8 mouse cellular contexts compared by ENCODE assay signal in genomic region chr6:34875268-34875761, GRCm38 (mm10). TPM values are rescaled to one million over a fixed set of nuclear protein-coding genes. Genes with fewer than 3 reads are reported as not detected.
DNase-seq lines count a peak whose midpoint lies in the region; ATAC-seq and TF ChIP-seq lines count a peak whose summit lies in the region.

No protein-coding gene starts in this region.

- H3K9me3 ChIP-seq in neural tube, embryonic 15.5 days (replicated peaks): no peaks in the 10 kb centered on the region
- H3K9me3 ChIP-seq in midbrain, postnatal 0 days (ENCODE audit: low read length): no peaks in the 10 kb centered on the region

- ATAC-seq in hematopoietic stem cell, adult 5-6 weeks (replicated peaks in 1 of 2; ENCODE audit: insufficient read depth in 1 of 2, low FRiP score in 2 of 2, low TSS enrichment in 1 of 2, low read depth in 1 of 2, poor library complexity in 2 of 2, severe bottlenecking in 2 of 2): peak; percentile 46 to 58
- peak; percentile 20 for ATAC-seq in megakaryocyte progenitor cell, adult 5-6 weeks (replicated peaks; ENCODE audit: poor library complexity)
- no peak for ATAC-seq in neural tube, embryonic 15.5 days (ENCODE audit: low FRiP score)
- ATAC-seq in midbrain, postnatal 0 days (ENCODE audit: low FRiP score): no peak

- H3K4me1 ChIP-seq in neural tube, embryonic 15.5 days: peaks cover 22% of the 10 kb centered on the region
- H3K4me1 ChIP-seq in midbrain, postnatal 0 days (ENCODE audit: insufficient read depth, low read length): peaks cover 9% of the 10 kb centered on the region; the same call in 1 of the 2 replicates

- peak in 1 of 2 experiments; percentile 32 for DNase-seq in layer of hippocampus, adult 2 months (ENCODE audit: low spot score in 2 of 2)
- DNase-seq in layer of hippocampus, adult 9-10 months (ENCODE audit: low spot score): no peak
- peak; percentile 65 for DNase-seq in brain, adult 2 months (ENCODE audit: low read depth, low spot score)
- DNase-seq in frontal cortex, postnatal 14 days (ENCODE audit: low spot score in 2 of 2): no peak
- no peak for DNase-seq in midbrain, postnatal 0 days (ENCODE audit: low spot score)

- 91% methylated on average over 15 of the region's 15 CpGs for WGBS in neural tube, embryonic 15.5 days
- 90% methylated on average over 15 of the region's 15 CpGs for WGBS in midbrain, postnatal 0 days

- H3K27ac ChIP-seq in layer of hippocampus, adult 2 months: peak overlapping the region; percentile 73
- no peak overlapping the region for H3K27ac ChIP-seq in neural tube, embryonic 15.5 days (replicated peaks)
- H3K27ac ChIP-seq in midbrain, postnatal 0 days (ENCODE audit: low read depth, low read length): no peak overlapping the region

- TF ChIP-seq CTCF in layer of hippocampus, adult 2 months (conservative IDR thresholded peaks at IDR 0.05): no peak
- TF ChIP-seq CTCF in midbrain, postnatal 0 days (IDR thresholded peaks at IDR 0.05): no peak

- H3K36me3 ChIP-seq in neural tube, embryonic 15.5 days: no peaks in the 10 kb centered on the region
- H3K36me3 ChIP-seq in midbrain, postnatal 0 days (ENCODE audit: insufficient read depth, low read length): no peaks in the 10 kb centered on the region

- H3K4me2 ChIP-seq in neural tube, embryonic 15.5 days: no peak overlapping the region
- no peak overlapping the region for H3K4me2 ChIP-seq in midbrain, postnatal 0 days (ENCODE audit: low read depth, low read length, poor library complexity, severe bottlenecking)

- H3K27me3 ChIP-seq in neural tube, embryonic 15.5 days (replicated peaks): no peaks in the 10 kb centered on the region
- H3K27me3 ChIP-seq in midbrain, postnatal 0 days (ENCODE audit: insufficient read depth, low read length): no peaks in the 10 kb centered on the region

- H3K9ac ChIP-seq in neural tube, embryonic 15.5 days (replicated peaks): no peak overlapping the region
- no peak overlapping the region for H3K9ac ChIP-seq in midbrain, postnatal 0 days (replicated peaks; ENCODE audit: low read length, poor library complexity, severe bottlenecking)

- 0 out of 2 replicates have a peak overlapping the region, but pooled peaks have one; percentile 13 for H3K4me3 ChIP-seq in layer of hippocampus, adult 2 months
- no peak overlapping the region for H3K4me3 ChIP-seq in neural tube, embryonic 15.5 days (replicated peaks)
- no peak overlapping the region for H3K4me3 ChIP-seq in midbrain, postnatal 0 days (ENCODE audit: low read depth, low read length)

RNA-seq across cellular contexts. Expression of gene Cyren, which starts 2.5 kb away (rescaled TPM):
- total RNA-seq in layer of hippocampus, adult 2 months (2021): 1 to 10 TPM; 5.5 to 5.9 TPM
- 2.6 and 3.8 TPM in 2 replicates for total RNA-seq in hematopoietic stem cell, adult 5-6 weeks (2017)
- total RNA-seq in megakaryocyte progenitor cell, adult 5-6 weeks (2015): 5.1 and 5.6 TPM in 2 replicates
- 2.5 and 2.9 TPM in 2 replicates for total RNA-seq in megakaryocyte progenitor cell, adult 5-6 weeks (2017)
- polyA plus RNA-seq in neural tube, embryonic 15.5 days (2015; fragmentation: Nextera tagmentation; extraction: Ambion mirVana): 8.8 and 10.6 TPM in 2 replicates
- total RNA-seq in midbrain, postnatal 0 days (2014; rRNA removed): 2.8 and 6.0 TPM in 2 replicates
- 4.8 and 4.9 TPM in 2 replicates for polyA plus RNA-seq in midbrain, postnatal 0 days (2015; fragmentation: Nextera tagmentation; extraction: Ambion mirVana)

RNA-seq across cellular contexts. Expression of gene Tmem140, which starts 12.4 kb away (rescaled TPM):
- total RNA-seq in layer of hippocampus, adult 2 months (2021): 1 to 10 TPM; 2.3 to 2.9 TPM
- total RNA-seq in hematopoietic stem cell, adult 5-6 weeks (2017): 4.9 and 5.9 TPM in 2 replicates
- total RNA-seq in megakaryocyte progenitor cell, adult 5-6 weeks (2015): 0.10 and 1.2 TPM in 2 replicates
- total RNA-seq in megakaryocyte progenitor cell, adult 5-6 weeks (2017): 0.33 and 0.88 TPM in 2 replicates
- 1.1 and 2.6 TPM in 2 replicates for polyA plus RNA-seq in neural tube, embryonic 15.5 days (2015; fragmentation: Nextera tagmentation; extraction: Ambion mirVana)
- 2.5 and 2.8 TPM in 2 replicates for total RNA-seq in midbrain, postnatal 0 days (2014; rRNA removed)
- polyA plus RNA-seq in midbrain, postnatal 0 days (2015; fragmentation: Nextera tagmentation; extraction: Ambion mirVana): 0.46 and 0.67 TPM in 2 replicates

RNA-seq across cellular contexts. Expression of gene Wdr91, which starts 35.4 kb away (rescaled TPM):
- 10 to 100 TPM; 34.9 to 37.9 TPM for total RNA-seq in layer of hippocampus, adult 2 months (2021)
- total RNA-seq in hematopoietic stem cell, adult 5-6 weeks (2017): 18.3 and 35.6 TPM in 2 replicates
- 5.8 and 6.1 TPM in 2 replicates for total RNA-seq in megakaryocyte progenitor cell, adult 5-6 weeks (2015)
- 20.5 and 22.7 TPM in 2 replicates for total RNA-seq in megakaryocyte progenitor cell, adult 5-6 weeks (2017)
- polyA plus RNA-seq in neural tube, embryonic 15.5 days (2015; fragmentation: Nextera tagmentation; extraction: Ambion mirVana): 13.4 and 15.1 TPM in 2 replicates
- 46.2 and 52.6 TPM in 2 replicates for total RNA-seq in midbrain, postnatal 0 days (2014; rRNA removed)
- 17.7 and 19.1 TPM in 2 replicates for polyA plus RNA-seq in midbrain, postnatal 0 days (2015; fragmentation: Nextera tagmentation; extraction: Ambion mirVana)

RNA-seq across cellular contexts. Expression of gene Stra8, which starts 44.6 kb away (rescaled TPM):
- total RNA-seq in layer of hippocampus, adult 2 months (2021): not detected
- total RNA-seq in hematopoietic stem cell, adult 5-6 weeks (2017): not detected in 2 replicates
- not detected in 2 replicates for total RNA-seq in megakaryocyte progenitor cell, adult 5-6 weeks (2015)
- total RNA-seq in megakaryocyte progenitor cell, adult 5-6 weeks (2017): not detected in 2 replicates
- polyA plus RNA-seq in neural tube, embryonic 15.5 days (2015; fragmentation: Nextera tagmentation; extraction: Ambion mirVana): not detected in 2 replicates
- not detected in 2 replicates for total RNA-seq in midbrain, postnatal 0 days (2014; rRNA removed)
- polyA plus RNA-seq in midbrain, postnatal 0 days (2015; fragmentation: Nextera tagmentation; extraction: Ambion mirVana): not detected in 2 replicates

Comparison
In these comparisons a context has a peak if more than half of its experiments do, and no peak if none do; other contexts are left out.
1. ATAC-seq: peak in hematopoietic stem cell, adult 5-6 weeks (2 of 2) and megakaryocyte progenitor cell, adult 5-6 weeks (single experiment); none in neural tube, embryonic 15.5 days (single experiment) and midbrain, postnatal 0 days (single experiment).